Mouse (Mus musculus) spleen, adult 2 months (tissue): ENCODE results near the gene E130308A19Rik. TPM values are rescaled to one million over a fixed set of nuclear protein-coding genes. Genes with fewer than 3 reads are reported as not detected.

ENCODE experiments used
- DNase-seq, 2 experiments: peaks; one replicate each; pipeline versions ENCODE4 v3.0.0 to v3.0.0-alpha.2; 2012 to 2021; ENCODE audit warnings: low spot score in 2 of 2, low read depth in 1 of 2
- H3K27ac ChIP-seq: fragments of 200-500 bp; 2 replicates; pipeline ENCODE4 v1.5.1; 2012; ENCODE audit warnings: low read length, inconsistent platforms; ENCODE audit not compliant: insufficient read depth
- H3K27me3 ChIP-seq: fragments of 200-500 bp; 2 replicates; pipeline ENCODE4 v1.6.1; 2012; ENCODE audit warnings: mild to moderate bottlenecking, moderate library complexity, low read length, inconsistent platforms; ENCODE audit not compliant: control insufficient read depth, insufficient read depth
- H3K36me3 ChIP-seq: fragments of 200-500 bp; 2 replicates; pipeline ENCODE4 v1.6.1; 2012; ENCODE audit warnings: mild to moderate bottlenecking, low read length, inconsistent platforms; ENCODE audit not compliant: control insufficient read depth, insufficient read depth
- H3K4me1 ChIP-seq: fragments of 200-500 bp; 2 replicates; pipeline ENCODE4 v1.6.1; 2011; ENCODE audit warnings: inconsistent platforms; ENCODE audit not compliant: control insufficient read depth, insufficient read depth, insufficient read length
- H3K4me3 ChIP-seq: fragments of 200-500 bp; 2 replicates; pipeline ENCODE4 v1.5.1; 2011; ENCODE audit warnings: mild to moderate bottlenecking, inconsistent platforms; ENCODE audit not compliant: insufficient read depth, insufficient read length; ENCODE audit errors: extremely low read depth
- CTCF ChIP-seq: fragments of 200-500 bp; IDR thresholded peaks from 2 replicates; pipeline ENCODE4 v1.5.1; 2011; ENCODE audit warnings: mild to moderate bottlenecking, inconsistent platforms; ENCODE audit not compliant: insufficient read depth, insufficient read length, insufficient replicate concordance; ENCODE audit errors: extremely low read depth
- POLR2A ChIP-seq: fragments of 200-500 bp; IDR thresholded peaks from 2 replicates; pipeline ENCODE4 v1.6.1; 2011; ENCODE audit warnings: low read depth, low read length, inconsistent platforms
- WGBS: fragments of 180-500 bp; shearing (Covaris S2); methylation state at CpG from one replicate; pipeline ENCODE4 v1.1.7; 2018; 5-methylcytosine and 5-hydroxymethylcytosine counted together
- polyA plus RNA-seq: library from polyadenylated mRNA; depleted of rRNA; stranded (reverse); fragments of >200 nt; gene quantifications from 2 replicates; pipeline ENCODE4 v1.2.3, GENCODE M21; 2012

Gene E130308A19Rik
- polyA plus RNA-seq, 1 experiment: 5.4 TPM

GRCm38 (mm10) chr4:59761365-59761729, 135.3 kb downstream of the E130308A19Rik start:
- no peak for TF ChIP-seq CTCF
- no peak for TF ChIP-seq POLR2A

GRCm38 (mm10) chr4:59764950-59765349, 138.9 kb downstream of the E130308A19Rik start:
- DNase-seq: no peak
- WGBS: 83% methylated on average over 7 of the region's 7 CpGs
- Histone ChIP-seq H3K27me3 (no peaks in the 10 kb centered on the region), H3K4me3 (no peak overlapping the region), H3K4me1 (no peaks in the 10 kb centered on the region), H3K27ac (no peak overlapping the region), H3K36me3 (peaks cover 2% of the 10 kb centered on the region; the same call in 1 of the 2 replicates)
- TF ChIP-seq POLR2A (no peak), CTCF (no peak)

More at GRCm38 (mm10) chr4:59761365-59761729, 135.3 kb downstream of the E130308A19Rik start:
- Histone ChIP-seq H3K4me1 (no peaks in the 10 kb centered on the region), H3K27me3 (no peaks in the 10 kb centered on the region), H3K36me3 (no peaks in the 10 kb centered on the region), H3K27ac (no peak overlapping the region), H3K4me3 (no peak overlapping the region)
- WGBS: 78% methylated on average over 4 of the region's 4 CpGs
- DNase-seq: no peak

- Histone ChIP-seq H3K27me3 (no peaks in the 10 kb centered on the region), H3K4me3 (no peak overlapping the region), H3K36me3 (peaks cover 6% of the 10 kb centered on the region), H3K4me1 (no peaks in the 10 kb centered on the region), H3K27ac (no peak overlapping the region)
- TF ChIP-seq CTCF (no peak), POLR2A (no peak)
- no peak for DNase-seq
- WGBS: 64% methylated on average over 7 of the region's 7 CpGs
Observed at GRCm38 (mm10) chr4:59765385-59766005, 139.5 kb downstream of the E130308A19Rik start.

GRCm38 (mm10) chr4:59767717-59768116, 141.7 kb downstream of the E130308A19Rik start:
- TF ChIP-seq CTCF: no peak
- no peak for TF ChIP-seq POLR2A
- DNase-seq: no peak
- Histone ChIP-seq H3K27me3 (no peaks in the 10 kb centered on the region), H3K27ac (no peak overlapping the region), H3K4me1 (no peaks in the 10 kb centered on the region), H3K4me3 (no peak overlapping the region), H3K36me3 (peaks cover 20% of the 10 kb centered on the region)
- 56% methylated on average over 2 of the region's 2 CpGs for WGBS

GRCm38 (mm10) chr4:59772171-59772879, 146.3 kb downstream of the E130308A19Rik start:
- H3K36me3 ChIP-seq: peaks cover 33% of the 10 kb centered on the region
- no peaks in the 10 kb centered on the region for H3K27me3 ChIP-seq
- H3K27ac ChIP-seq: no peak overlapping the region
- WGBS: 92% methylated on average over 17 of the region's 17 CpGs
- H3K4me3 ChIP-seq: no peak overlapping the region
- TF ChIP-seq POLR2A (no peak), CTCF (no peak)
- no peak for DNase-seq
- H3K4me1 ChIP-seq: no peaks in the 10 kb centered on the region

- 85% methylated on average over 3 of the region's 3 CpGs for WGBS
- no peaks in the 10 kb centered on the region; the same call in 1 of the 2 replicates for H3K4me1 ChIP-seq
- peaks cover 14% of the 10 kb centered on the region for H3K36me3 ChIP-seq
Observed at GRCm38 (mm10) chr4:59777828-59778227, 151.8 kb downstream of the E130308A19Rik start.

GRCm38 (mm10) chr4:59780568-59780967, 154.6 kb downstream of the E130308A19Rik start:
- no peak for TF ChIP-seq CTCF
- no peak for TF ChIP-seq POLR2A
- no peak overlapping the region for H3K27ac ChIP-seq
- WGBS: 48% methylated on average over 1 of the region's 1 CpGs
- no peaks in the 10 kb centered on the region for H3K27me3 ChIP-seq
- H3K4me1 ChIP-seq: no peaks in the 10 kb centered on the region; the same call in 1 of the 2 replicates
- H3K36me3 ChIP-seq: peaks cover 3% of the 10 kb centered on the region; the same call in 1 of the 2 replicates
- DNase-seq: no peak
- no peak overlapping the region for H3K4me3 ChIP-seq

More at GRCm38 (mm10) chr4:59777828-59778227, 151.8 kb downstream of the E130308A19Rik start:
- Histone ChIP-seq H3K4me3 (no peak overlapping the region), H3K27ac (no peak overlapping the region), H3K27me3 (no peaks in the 10 kb centered on the region)
- DNase-seq: no peak
- no peak for TF ChIP-seq POLR2A
- no peak for TF ChIP-seq CTCF
